Mouse (Mus musculus): ENCODE results near the gene Ppm1m. TPM values are rescaled to one million over a fixed set of nuclear protein-coding genes. Genes with fewer than 3 reads are reported as not detected.

Gene Ppm1m
- total RNA-seq, 2 experiments from 2014 or later: 5.1 to 5.5 TPM

DNA sequence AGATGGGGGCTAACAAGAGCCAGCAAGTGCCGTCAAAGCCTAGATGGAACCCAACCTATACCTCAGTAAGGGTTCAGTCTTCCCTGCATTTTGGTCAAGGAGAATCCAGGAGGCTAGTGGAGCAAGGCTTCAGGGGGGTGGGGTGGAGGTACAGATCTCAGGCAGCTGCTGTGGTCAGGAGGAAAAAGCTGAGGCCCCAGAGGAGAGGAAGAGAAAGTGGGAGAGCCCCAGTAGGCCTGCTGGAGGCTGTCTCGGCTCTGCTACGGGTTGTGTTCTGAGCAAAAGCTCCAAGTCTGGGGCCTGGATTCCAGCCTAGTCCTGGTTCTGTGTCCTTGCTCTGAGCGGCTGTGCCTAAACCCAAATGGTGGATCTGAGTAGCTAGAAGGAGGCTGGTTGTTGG lies 23.4 kb upstream of the Ppm1m start:
- intact Hi-C loops (cut with DNase I; ENCODE audit: low total_unique reads): loop anchor here (10.0 kb wide), 1 partner anchor 52 kb away; no protein-coding TSS in a partner anchor
- DNase-seq: no peak

DNA sequence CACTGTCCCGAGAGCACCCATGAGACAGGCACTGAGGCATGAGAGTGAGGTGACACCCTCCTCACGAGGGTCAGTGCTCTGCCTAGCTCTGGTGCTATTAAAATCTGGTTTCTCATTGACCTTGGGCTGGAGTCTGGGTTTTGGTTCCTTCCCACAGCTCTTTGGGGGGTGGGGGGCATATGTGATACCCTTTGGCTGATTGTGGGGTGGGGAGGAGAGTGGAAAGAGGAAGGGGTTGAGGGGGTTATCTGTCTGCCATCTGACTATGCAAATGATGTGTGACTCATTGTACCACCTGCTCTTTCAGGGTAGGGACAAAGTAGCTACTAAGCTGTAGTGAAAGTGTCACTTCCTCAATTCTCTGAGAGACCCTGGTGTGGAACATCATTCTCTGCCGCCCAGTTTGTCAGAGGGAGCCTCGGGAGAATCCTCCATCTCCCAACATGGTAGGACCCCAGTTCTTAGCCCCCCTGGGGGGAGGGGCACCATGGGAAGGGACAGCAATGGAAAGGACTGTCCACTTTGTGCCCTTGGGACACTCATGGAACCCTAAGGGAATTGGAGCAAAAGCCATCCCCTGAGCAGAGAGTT lies 22.8 kb upstream of the Ppm1m start, which contains the start of gene Tlr9:
Gene Tlr9 (plus strand): TSS at position 338 of the 591 bp plus-strand sequence.
- DNase-seq: no peak
- intact Hi-C loops (cut with DNase I; ENCODE audit: low total_unique reads): loop anchor here (10.0 kb wide), 1 partner anchor 52 kb away; no protein-coding TSS in a partner anchor

DNA sequence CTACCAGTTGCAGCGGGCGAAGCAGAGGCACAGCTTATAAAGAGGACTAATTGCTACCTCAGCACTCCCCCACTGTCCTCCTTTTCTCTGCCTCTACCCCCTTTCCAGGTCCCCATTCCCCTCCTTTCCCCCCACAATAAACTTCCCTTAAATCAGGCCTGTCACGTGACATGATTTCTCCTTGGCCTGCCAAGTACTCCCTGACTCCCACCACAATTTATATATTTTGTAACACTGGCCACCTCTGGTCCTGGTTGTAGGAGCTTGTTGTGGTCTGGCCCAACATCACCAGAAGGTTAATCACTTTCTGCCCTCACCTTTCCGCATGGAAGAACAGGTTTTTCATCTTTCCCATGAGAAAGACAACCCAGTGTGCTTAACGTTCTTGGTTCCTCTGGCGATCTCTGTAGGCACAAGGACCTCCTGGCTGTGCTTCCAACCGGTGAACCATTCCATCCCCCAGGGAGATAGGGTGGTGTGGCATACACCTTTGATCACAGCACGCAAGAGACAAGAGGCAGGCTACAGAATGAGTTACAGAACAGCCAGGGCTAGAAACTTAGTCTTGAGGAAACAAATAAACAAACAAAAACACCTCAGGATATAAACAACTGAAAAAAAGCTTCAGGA lies 21.5 kb upstream of the Ppm1m start:
- intact Hi-C loops (cut with DNase I; ENCODE audit: low total_unique reads): loop anchor here (10.0 kb wide), 1 partner anchor 54 kb away; no protein-coding TSS in a partner anchor
- DNase-seq: no peak

DNA sequence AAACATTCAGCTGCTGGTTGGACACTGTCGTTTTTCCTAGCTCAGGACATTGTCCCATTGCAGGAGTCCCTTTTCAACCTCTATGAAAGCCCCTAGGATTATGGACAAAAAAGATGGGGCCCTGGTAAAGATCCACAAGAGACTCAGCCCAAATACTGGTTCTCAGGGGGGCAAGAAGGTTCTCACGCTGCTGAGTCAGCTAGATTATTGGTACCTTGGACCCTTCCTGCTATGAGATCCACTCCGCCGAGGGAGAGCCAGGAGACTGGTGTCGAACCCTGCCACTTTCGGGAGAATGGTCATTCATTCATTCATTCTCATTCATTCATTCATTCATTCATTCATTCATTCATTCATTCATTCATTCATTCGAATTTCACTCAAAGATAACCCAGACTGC lies 17.4 kb upstream of the Ppm1m start:
- DNase-seq: no peak
- intact Hi-C loops (cut with DNase I; ENCODE audit: low total_unique reads): no loop called here

DNA sequence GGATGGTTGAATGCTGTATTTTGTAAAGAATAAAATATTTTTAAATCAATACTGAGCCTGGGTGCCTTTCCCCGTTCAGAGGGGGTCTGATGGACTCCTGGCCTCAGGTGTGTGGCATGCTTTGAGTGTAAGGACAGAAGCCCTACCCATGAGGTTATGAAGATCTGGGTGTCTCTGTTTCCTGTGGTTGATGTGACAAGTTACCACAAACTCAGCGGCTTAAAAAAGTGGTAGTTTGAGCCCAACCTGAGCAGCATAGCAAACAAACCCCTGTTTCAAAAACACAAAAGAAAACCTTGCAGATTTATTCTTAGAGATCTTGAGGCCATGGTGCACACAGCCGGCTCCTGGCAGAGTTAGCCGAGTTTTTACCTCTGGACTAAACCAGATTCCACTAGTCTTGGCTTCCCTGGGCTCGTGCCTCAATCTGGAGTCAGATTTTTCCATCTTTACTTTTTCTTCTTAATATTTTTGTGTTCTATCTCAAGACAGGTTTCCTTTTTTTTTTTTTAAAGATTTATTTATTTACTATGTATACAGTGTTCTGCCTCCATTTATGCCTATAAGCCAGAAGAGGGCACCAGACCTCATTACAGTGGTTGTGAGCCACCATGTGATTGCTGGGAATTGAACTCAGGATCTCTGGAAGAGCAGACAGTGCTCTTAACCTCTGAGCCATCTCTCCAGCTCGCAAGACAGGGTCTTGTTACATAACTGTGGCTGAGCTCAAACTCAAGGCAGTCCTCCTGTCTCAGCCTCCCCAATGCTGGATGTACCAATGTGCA lies 16.0 kb upstream of the Ppm1m start:
- intact Hi-C loops (cut with DNase I; ENCODE audit: low total_unique reads): no loop called here
- no peak for DNase-seq

DNA sequence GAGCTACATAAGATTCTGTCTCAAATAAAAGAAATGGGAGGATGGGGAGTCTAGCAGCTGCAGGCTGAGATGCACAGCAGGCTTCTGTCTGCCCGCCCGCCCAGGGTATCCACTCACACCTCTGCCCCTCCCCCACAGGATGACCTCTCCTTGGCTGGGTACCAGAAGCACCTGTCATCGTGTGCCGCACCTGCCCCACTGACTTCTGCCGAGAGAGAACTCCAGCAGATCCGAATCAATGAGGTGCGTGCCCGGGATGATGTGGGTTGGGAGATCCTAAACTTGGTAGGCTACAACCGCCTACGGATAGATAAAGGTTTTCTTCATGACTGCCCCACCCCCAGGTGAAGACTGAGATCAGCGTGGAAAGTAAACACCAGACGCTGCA lies 13.0 kb upstream of the Ppm1m start:
- intact Hi-C loops (cut with DNase I; ENCODE audit: low total_unique reads): no loop called here
- no peak for DNase-seq

DNA sequence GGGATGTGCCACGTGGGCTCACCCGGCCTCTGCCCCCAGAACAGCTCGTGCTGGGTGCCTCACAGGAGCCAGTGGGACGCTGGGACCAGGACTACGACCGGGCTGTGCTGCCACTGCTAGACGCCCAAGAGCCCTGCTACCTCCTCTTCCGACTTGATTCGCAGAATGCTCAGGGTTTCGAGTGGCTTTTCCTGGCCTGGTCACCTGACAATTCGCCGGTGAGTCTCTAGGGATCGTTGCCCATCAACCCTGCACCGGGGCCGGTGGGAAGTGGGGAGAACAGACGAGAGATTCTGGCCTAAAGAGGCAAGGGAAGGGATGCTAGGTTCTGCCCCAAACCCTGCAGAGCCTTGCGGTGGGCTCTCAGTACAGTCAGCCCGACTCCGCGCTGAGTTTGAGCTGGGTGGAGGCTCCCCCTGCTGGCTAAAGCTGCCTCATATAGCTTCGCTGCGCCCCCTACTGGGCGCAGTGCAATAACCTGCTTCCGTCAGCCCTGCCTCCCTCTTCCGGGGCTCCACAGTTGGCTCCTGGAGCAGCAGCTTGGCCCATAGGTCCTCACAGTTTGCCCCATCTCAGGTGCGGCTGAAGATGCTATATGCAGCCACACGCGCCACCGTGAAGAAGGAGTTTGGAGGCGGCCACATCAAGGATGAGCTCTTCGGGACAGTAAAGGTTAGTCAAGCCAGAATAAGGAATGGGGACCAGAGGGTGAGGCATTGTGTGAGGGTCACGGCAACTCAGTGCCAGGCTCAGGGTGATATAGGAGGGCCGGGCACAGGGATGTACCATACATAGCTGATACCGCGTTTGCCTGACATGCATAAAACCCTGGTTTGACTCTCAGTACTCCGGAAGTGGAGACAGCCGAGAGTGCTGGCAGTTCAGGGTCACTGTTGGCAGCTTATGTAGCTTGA lies 12.4 kb upstream of the Ppm1m start:
- DNase-seq: peak; percentile 88
- intact Hi-C loops (cut with DNase I; ENCODE audit: low total_unique reads): no loop called here

DNA sequence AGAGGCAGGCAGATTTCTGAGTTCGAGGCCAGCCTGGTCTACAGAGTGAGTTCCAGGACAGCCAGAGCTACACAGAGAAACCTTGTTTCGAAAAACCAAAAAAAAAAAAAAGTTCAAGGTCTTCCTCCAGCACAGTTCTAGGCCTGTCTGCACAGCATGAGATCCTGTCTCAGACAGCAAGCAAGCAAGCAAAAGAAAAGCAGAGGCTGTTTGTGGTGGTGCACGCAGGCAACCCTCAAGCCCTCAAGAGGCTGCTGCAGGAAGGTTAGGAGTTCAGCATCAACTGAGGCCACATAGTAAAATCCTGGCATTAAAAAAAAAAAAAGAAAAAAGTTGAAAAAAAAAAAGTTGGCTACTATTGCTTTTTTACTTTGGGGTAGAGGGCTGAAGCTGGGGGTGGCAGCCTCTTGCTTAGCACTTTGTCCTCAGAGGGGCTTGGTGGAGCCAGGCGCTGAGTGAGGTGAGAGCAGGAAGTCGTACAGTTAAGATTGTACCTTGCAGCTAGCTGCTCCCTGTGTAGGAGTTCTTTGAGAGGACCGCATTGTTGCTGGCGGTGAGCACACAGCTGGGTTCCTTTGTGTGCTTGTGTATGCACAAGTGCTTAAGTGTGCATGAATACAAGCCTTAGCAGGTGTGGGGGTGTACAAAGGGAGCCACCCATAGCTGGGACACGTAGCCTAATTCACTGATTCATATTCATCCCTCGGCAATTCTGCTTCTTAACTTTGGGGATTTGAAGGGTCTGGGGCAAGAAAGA lies 11.5 kb upstream of the Ppm1m start:
- no peak for DNase-seq
- intact Hi-C loops (cut with DNase I; ENCODE audit: low total_unique reads): no loop called here

DNA sequence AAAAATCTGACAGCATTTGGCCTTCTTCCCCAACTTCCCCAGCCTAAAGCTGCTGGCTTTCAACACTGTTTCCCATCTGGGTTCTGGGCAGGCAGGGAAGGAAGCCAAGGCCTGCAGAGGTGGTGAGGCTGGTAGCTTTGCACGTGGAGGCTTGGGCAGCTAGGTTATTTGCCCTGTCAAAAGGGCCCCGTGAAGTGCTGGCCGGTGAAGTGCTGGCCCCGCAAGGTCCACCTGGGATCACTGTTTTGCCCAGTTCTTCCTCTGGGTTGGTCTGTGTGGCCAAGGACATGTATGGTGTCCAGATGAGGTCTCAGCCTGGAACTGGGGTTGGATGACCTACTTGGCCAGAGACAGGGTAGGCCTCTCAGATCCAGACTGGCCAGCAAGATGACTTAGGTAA lies 10.4 kb upstream of the Ppm1m start:
- DNase-seq: no peak
- intact Hi-C loops (cut with DNase I; ENCODE audit: low total_unique reads): no loop called here

DNA sequence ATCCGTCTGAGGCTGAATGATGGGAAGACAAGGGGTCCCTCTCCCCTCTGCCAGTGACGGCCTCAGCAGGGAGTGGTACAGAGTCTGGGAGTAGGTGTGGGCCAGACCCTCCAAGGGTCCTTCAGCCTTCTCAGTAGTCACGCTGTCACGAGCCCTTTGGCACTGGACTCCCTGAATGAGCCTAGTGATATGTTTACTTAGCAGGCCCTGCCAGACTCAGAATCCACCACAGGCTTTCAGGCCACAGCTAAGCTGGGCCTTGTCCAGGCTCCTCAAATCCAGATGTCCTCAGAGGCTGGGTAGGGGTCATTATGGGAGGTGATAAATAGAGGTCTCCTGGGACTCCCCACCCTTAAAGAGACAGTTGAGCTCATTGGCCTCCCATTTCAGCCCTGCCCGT lies 8.6 kb upstream of the Ppm1m start:
- intact Hi-C loops (cut with DNase I; ENCODE audit: low total_unique reads): no loop called here
- DNase-seq: no peak

DNA sequence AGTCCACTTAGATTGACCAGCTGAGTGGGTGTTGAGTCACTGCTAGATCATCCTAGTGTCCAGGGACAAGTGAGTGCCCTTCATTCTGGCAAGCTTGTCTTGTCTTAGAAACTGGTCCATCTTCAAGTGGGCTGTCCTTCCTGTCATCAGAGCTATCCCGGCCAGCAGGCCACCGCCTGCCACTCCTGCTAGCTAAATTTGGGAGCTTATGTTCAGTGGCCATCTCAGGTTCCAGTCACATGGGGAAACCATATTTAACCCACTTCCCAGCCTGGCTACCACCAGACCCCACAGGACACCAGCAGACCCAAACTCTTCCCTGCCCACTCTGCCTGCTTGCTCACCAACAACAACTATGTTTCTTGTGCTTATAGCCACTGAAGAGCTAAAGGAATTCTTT lies 7.0 kb upstream of the Ppm1m start:
- intact Hi-C loops (cut with DNase I; ENCODE audit: low total_unique reads): no loop called here
- DNase-seq: peak; percentile 58

DNA sequence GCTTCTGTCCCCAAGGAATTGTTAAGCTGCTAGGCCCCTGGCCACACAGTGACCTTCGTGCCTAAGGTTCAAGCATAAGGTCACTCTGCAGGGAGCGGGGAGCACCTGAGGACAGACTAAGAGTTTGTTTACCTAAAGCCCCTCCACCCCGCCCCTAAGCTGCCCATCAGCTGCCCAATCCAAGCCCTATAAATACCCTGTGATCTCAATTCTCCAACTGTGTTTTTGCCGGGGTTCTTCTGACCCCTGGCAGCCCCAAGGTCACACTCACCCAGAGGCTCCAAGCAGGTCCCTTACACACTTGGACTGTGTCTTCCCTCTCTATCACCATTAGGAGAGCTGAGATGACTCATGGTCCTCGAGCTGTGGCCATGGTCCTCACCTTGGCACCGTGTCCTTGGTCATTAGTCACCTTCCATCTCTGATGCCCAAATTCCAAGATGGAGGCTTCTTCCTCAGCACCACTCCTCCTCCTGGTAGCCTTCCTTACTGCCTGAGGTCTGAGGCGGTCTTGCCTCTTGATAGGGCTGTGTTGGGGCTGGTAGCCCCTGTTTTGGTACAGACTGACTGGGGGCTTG lies 6.3 kb upstream of the Ppm1m start:
- intact Hi-C loops (cut with DNase I; ENCODE audit: low total_unique reads): no loop called here
- DNase-seq: no peak

DNA sequence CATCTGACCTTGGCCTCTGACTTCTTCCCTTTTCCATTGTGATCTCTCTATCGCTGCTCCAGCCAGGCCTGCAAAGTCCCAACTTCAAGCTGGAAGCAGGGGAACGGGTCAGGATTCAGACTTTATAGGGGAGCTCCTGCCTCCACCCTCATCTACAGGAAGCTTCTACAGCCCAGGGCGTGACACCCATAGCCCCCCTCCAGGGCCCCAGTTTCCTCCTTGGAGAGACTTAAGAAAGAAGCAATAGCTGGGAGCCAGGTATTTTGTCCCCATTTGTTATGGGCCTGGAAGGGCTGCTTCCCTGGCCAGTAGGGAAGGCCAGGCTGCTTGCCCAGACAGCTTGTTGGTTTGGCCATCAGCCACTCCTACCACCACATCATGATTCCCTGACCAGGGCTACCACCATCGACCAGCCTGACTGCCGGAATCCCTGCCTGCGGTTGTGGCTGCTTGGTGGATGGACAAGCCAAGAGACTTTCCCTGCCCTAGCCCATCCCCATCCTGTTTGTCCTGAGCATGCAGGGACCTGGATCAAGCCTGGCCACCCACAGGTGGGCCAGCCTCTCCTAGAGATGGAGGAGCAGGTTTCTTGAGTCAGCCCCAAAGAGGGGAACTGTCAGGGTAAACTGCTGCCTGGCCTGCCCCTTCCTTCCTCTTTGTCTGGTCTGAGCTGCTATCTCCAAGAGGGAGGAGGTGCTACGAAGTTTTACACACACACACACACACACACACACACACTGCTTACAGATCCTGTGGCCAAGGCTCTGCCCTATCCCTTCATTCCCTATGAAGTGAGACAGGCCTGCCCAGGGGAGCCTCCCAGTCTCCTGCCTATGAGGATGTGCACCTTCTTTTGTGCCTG lies 4.7 kb upstream of the Ppm1m start:
- intact Hi-C loops (cut with DNase I; ENCODE audit: low total_unique reads): no loop called here
- peak; percentile 53 for DNase-seq

DNA sequence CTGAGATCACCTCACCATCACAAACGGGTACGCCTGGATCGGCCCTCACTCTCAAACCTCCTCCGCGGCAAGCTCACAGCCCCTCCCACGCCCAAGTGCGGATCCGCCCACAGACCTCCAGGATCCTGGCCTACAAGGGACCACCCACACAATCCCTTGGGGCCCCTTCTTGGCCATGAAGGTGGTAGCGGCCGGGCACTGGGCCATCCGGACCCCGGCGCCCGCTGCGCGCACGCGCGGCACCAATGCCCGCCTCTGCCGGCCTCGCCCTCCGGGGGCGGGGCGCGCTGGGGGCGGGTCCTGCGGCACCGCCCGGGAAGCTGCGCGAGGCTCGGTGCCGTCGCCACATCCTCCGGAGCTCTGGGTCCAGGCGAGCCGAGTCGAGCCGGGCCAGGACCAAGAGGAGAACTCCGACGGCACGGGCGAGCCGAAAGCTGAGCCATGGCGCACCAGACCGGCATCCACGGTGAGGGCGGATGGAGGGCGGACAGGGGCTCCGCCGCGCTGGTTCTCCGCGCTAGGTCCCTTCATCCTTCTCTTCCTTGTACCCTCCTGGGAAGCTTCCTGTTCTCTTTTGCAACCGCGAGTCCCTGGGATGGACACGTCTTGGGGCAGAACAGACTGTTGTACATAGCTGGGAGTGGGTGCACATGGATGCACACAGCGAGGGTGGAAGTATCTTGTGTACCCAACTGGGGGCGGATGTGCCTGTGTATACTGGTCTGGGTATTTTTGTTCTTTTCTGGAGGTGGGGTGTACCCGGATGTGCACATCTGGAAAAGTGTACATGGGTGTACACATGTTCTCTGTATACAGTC lies 3.5 kb upstream of the Ppm1m start, which contains the start of gene Twf2:
Gene Twf2 (plus strand): TSS at position 290 of the 818 bp plus-strand sequence.
- peak; percentile 90 for DNase-seq
- intact Hi-C loops (cut with DNase I; ENCODE audit: low total_unique reads): no loop called here

DNA sequence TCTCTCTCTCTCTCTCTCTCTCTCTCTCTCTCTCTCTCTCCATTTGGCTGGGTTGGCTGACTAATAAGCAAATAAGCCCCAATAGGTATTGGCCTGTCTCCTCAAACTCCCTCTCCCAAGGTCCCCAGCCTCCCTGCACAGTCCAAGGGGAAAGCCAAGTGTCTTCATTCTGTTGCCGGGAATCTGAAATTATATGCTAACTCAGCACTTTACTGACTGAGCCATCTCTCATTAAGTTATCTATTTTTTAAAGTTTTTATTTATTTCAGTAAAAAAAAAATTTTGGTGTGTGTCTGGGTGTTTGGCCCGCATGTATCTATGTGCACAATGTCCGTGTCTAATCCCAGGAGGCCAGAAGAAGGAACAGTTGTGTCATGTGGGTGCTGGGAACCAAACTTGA lies 2.3 kb upstream of the Ppm1m start:
- intact Hi-C loops (cut with DNase I; ENCODE audit: low total_unique reads): no loop called here
- DNase-seq: no peak

DNA sequence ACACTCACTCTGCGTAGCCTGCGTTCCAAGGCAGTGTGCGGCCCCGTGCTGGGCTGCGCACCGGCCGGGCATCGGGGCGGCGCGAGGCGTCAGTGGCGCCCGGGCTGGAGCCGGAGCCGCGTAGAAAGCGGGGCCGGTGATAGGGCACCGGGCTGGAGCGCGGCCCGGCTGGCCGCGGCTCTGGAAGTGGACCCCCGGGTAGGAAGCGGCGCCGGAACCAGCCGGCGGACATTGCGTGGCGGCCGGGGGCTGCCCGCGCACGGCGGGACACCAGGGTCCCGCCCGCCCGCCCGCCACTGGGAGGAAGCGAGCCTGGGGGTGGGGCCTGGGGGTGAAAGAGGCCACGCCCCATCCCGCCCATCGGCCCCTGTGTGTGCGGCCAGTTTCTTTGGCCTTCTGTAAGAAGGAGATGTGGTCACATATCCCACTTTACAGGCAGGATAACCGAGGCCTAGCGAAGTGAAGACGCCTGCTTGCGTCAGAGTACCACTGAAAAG lies 536 bp downstream of the Ppm1m start:
- intact Hi-C loops (cut with DNase I; ENCODE audit: low total_unique reads): no loop called here
- DNase-seq: peak; percentile 81

DNA sequence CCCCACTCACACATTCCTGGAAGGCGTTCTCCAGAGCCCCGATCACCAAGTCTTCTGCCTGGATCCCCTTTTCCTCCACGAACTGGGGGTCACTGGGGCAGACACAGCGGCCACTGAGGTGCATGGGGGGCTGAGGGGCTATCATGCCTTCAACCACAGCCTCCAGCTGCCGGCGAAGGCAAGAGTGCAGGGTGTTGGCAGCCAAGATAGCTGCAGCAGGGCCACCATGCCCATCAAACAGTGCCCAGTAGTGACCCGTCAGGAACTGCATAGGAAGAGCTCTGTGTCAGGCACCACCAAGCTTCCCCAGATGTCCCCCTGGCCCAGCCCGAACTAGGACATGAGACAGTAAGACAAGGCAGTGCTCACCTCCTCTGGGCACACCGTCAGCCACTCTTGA lies 1.8 kb downstream of the Ppm1m start:
- intact Hi-C loops (cut with DNase I; ENCODE audit: low total_unique reads): no loop called here
- no peak for DNase-seq

Measured in gastrocnemius, postnatal 14 days (tissue).